Mouse (Mus musculus): ENCODE measurements at regions not wholly inside any gene's neighbourhood (a gene's known extent, or its start where the extent isn't known, plus 50 kb on each side); places are given as distances from the start of the nearest gene placed in this dataset.

- no peak for DNase-seq (ENCODE audit: low spot score in 2 of 2)
These were observed 4841.7 kb upstream of the Gm7489 start for GRCm38 (mm10) chr15:49043035-49043434.

DNA sequence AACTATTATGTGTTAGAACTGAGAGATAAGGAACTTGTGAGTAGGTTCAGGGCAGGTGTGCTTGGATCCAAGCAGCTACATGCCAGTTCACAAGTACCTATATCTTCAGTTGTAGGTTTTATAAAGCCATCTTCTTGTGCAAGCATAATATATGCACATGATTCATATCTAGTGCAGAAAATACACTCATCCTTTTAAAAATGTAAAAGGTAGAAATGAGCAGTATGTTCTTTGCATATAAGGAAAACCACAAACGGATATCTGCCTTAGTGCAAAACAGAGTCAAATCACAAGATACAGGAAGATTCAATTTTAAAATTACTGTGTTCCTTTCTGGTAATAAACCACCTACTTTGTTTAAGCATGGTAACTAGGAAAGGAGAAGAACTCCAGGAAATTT lies 4819.6 kb upstream of the Gm7489 start:
- DNase-seq (ENCODE audit: low spot score in 2 of 2) = no peak

DNA sequence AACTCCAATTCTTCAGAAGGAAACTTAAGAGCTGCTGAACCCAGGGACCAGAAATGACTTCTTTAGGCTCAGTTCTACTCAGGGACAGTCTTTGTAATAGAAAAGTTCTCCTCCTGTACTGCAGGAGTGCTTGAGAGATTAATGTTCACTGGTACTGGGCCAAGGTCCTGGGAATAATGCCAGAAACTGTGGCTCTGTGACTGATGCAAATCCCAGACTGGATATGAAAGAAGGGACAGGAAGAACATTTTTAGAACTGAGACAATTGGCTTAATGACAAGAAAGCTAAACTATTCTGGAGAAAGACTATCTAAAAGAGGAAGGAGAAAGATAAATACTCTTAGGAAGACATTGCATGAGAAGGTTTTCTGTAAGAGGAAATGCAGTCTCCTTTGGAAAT lies 4818.8 kb upstream of the Gm7489 start:
- DNase-seq (ENCODE audit: low spot score in 2 of 2) = peak in 1 of 2 experiments; percentile 40

DNA sequence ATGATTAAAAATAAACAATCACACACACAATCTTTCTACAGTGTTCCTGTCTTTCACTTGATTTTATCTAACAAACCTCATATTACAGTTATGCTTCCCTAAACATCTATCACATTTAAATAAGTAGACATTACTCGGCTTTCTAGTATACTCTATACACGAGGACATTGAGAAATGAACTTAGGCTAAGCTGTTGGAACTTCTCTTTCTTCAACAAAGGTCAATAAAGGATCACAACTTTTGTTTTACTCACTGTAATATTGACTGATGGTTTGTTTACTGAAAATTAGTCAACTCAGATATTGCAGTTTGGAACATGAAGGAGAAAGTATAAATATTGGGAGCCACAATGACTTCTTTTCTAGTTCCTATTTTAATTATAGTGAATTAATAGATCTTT lies 4818.3 kb upstream of the Gm7489 start:
- DNase-seq (ENCODE audit: low spot score in 2 of 2) = no peak

Measured in right cerebral cortex, postnatal 36 days (tissue).